Mouse (Mus musculus) heart, adult 2 months (tissue): ENCODE results near the gene Kalrn. TPM values are rescaled to one million over a fixed set of nuclear protein-coding genes. Genes with fewer than 3 reads are reported as not detected.
A peak's percentile ranks its signal among the peaks of the same experiment; 100 is the strongest.

ENCODE experiments used
- DNase-seq, 2 experiments: peaks; one replicate each; pipeline ENCODE4 v3.0.0; 2021
- H3K27ac ChIP-seq: fragments of 200-600 bp; 2 replicates; pipeline ENCODE4 v1.8.1; 2022
- H3K27me3 ChIP-seq: fragments of 200-500 bp; 2 replicates; pipeline ENCODE4 v1.6.1; 2012; ENCODE audit warnings: mild to moderate bottlenecking, low read length, inconsistent platforms, mixed read lengths; ENCODE audit not compliant: control insufficient read depth, insufficient read depth
- H3K36me3 ChIP-seq: fragments of 200-500 bp; 2 replicates; pipeline ENCODE4 v1.6.1; 2012; ENCODE audit warnings: low read length, inconsistent platforms; ENCODE audit not compliant: control insufficient read depth, insufficient read depth
- H3K4me1 ChIP-seq: fragments of 200-500 bp; 2 replicates; pipeline ENCODE4 v1.6.1; 2011; ENCODE audit warnings: low read length; ENCODE audit not compliant: control insufficient read depth, insufficient read depth
- H3K4me3 ChIP-seq: fragments of 200-600 bp; 2 replicates; pipeline ENCODE4 v1.8.1; 2022
- H3K79me2 ChIP-seq: fragments of 200-500 bp; replicated peaks from 2 replicates; pipeline ENCODE4 v1.6.1; 2012; ENCODE audit warnings: mild to moderate bottlenecking, inconsistent platforms, low read length, moderate library complexity, mixed read lengths; ENCODE audit not compliant: control insufficient read depth, insufficient read depth
- H3K9ac ChIP-seq: fragments of 200-500 bp; 2 replicates; pipeline ENCODE4 v1.6.1; 2012; ENCODE audit warnings: low read depth, mild to moderate bottlenecking, control low read depth, inconsistent platforms, low read length, mixed read lengths
- CTCF ChIP-seq: fragments of 200-600 bp; IDR thresholded peaks from 2 replicates; pipeline ENCODE4 v1.8.1; 2022; ENCODE audit warnings: antibody characterized with exemption, mild to moderate bottlenecking, moderate library complexity
- EP300 ChIP-seq: fragments of 200-500 bp; IDR thresholded peaks from 2 replicates; pipeline ENCODE4 v1.6.1; 2011; ENCODE audit warnings: low read depth, low read length, control low read depth; ENCODE audit not compliant: insufficient read depth
- POLR2A ChIP-seq: fragments of 200-500 bp; IDR thresholded peaks from 2 replicates; pipeline ENCODE4 v1.6.1; 2011; ENCODE audit warnings: mild to moderate bottlenecking, low read depth, low read length, control low read depth; ENCODE audit not compliant: insufficient read depth
- WGBS: fragments of 180-500 bp; shearing (Covaris S2); methylation state at CpG from one replicate; pipeline ENCODE4 v1.1.7; 2018; 5-methylcytosine and 5-hydroxymethylcytosine counted together
- intact Hi-C: fragments of 180-260 bp; cut with DNase I; formaldehyde crosslinking; loops from one replicate; pipeline ENCODE4 v1.15.1; 2025
- polyA plus RNA-seq: library from polyadenylated mRNA; depleted of rRNA; stranded (reverse); fragments of >200 nt; gene quantifications from 2 replicates; pipeline ENCODE4 v1.2.3, GENCODE M21; 2012; rRNA removed
- total RNA-seq, 2 experiments: library from RNA; stranded (reverse); gene quantifications; 2 replicates each; pipeline ENCODE4 v1.2.3; 2021

The Kalrn gene
- total and polyA plus RNA-seq, 3 experiments, result 8.2 to 31.8 (median 26.1) TPM

- peaks cover 6% of the 10 kb centered on the region; the same call in 1 of the 2 replicates for H3K36me3 ChIP-seq
- peak; percentile 36 to 44 for DNase-seq
- H3K4me1 ChIP-seq, result peaks cover 22% of the 10 kb centered on the region
- intact Hi-C loops, result no loop called here
- H3K9ac ChIP-seq, result no peak overlapping the region
- TF ChIP-seq CTCF (peak; percentile 55), EP300 (0 out of 2 replicates have a peak, but pooled peaks have one; percentile 35), POLR2A (no peak)
- H3K4me3 ChIP-seq, result no peak overlapping the region
- 29% methylated on average over 6 of the region's 6 CpGs for WGBS
- no peaks in the 10 kb centered on the region for H3K27me3 ChIP-seq
- peak overlapping the region; percentile 40 for H3K27ac ChIP-seq
- no peaks in the 10 kb centered on the region; the same call in 1 of the 2 replicates for H3K79me2 ChIP-seq
Measured at GRCm38 (mm10) chr16:33927263-33927824, 646.0 kb downstream of the Kalrn start.

DNA sequence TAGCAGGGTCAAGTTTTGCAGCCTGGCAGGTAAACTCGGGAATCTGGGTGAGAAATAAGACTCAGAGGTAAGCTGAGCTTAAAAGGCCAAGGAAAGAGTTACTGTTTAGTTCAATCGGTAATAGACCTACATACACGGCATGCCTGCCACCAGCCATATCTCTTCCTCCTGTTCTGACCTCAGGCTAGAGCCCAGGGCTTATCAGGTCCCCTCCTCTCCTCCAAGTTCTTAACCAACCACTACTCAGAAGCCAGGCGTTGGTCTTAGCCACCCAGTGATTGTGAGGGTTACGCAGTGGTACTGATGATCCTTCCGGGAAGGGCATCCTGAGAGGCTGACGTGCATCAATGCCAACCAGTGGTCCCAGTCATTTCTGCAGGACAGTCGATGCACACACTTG is 649.6 kb downstream of the Kalrn start:
- peak in 1 of 2 experiments; percentile 15 for DNase-seq
- Histone ChIP-seq H3K4me3 (no peak overlapping the region), H3K4me1 (peaks cover 14% of the 10 kb centered on the region), H3K36me3 (peaks cover 6% of the 10 kb centered on the region; the same call in 1 of the 2 replicates), H3K79me2 (no peaks in the 10 kb centered on the region; the same call in 1 of the 2 replicates), H3K27ac (no peak overlapping the region), H3K27me3 (no peaks in the 10 kb centered on the region), H3K9ac (no peak overlapping the region)
- intact Hi-C loops, result loop anchor here (2.0 kb wide), 1 partner anchor 27 kb away; no protein-coding TSS in a partner anchor
- TF ChIP-seq POLR2A, result no peak
- TF ChIP-seq EP300, result no peak
- TF ChIP-seq CTCF, result no peak
- 61% methylated on average over 8 of the region's 8 CpGs for WGBS

GRCm38 (mm10) chr16:33923001-33923316 is 650.4 kb downstream of the Kalrn start:
- Histone ChIP-seq H3K9ac (no peak overlapping the region), H3K27me3 (no peaks in the 10 kb centered on the region), H3K4me3 (no peak overlapping the region), H3K36me3 (peaks cover 3% of the 10 kb centered on the region; the same call in 1 of the 2 replicates), H3K4me1 (peaks cover 10% of the 10 kb centered on the region), H3K79me2 (no peaks in the 10 kb centered on the region; the same call in 1 of the 2 replicates), H3K27ac (peak overlapping the region; percentile 56; the same call in 1 of the 2 replicates)
- intact Hi-C loops, result loop anchor here (2.0 kb wide), 1 partner anchor 28 kb away; no protein-coding TSS in a partner anchor
- DNase-seq, result no peak
- no peak for TF ChIP-seq POLR2A
- no peak for TF ChIP-seq EP300
- TF ChIP-seq CTCF, result no peak
- WGBS, result 40% methylated on average over 5 of the region's 5 CpGs

DNA sequence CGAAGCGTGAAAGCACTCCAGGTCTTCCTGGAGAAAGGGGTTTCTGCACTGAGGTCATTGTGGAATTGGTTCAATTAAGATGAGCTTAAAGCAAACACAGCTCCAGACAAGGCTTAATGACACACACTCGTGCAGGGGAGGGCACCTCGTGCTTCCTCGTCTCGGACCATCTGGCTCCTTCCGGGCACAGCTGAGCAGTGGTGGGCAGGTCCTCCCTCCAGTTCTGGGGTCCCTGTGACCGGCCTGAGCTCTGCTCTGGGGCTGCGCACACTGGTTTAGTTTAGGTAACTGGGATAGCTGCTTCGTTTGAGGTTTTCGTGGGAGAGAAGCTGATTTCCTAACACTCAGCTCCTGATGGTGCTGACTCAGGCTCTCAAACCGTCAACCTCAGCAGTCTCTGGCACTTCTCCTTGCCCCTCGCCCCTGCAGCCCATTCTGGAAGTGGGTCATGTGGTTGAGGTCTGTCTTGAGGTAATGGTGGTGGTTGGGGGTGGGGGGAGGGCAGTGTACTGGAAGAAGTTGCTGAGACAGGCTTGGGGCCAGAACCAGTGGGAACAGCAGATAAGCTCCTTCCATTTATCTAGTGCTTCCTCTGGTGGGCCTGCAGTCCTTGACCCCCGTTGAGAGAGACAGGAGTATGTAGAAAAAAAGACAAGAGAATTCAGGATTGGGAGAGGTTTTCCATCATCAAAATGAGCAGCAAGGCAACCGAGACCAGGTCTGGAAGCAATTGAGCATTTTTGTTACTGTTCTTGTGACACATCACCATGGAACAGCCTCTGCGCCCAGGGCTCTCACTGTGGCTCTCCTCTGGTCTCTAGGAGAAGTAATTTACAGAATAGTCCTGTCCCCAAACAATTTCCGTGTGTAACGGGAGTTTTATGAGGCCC is 651.0 kb downstream of the Kalrn start:
- H3K4me1 ChIP-seq, result peaks cover 9% of the 10 kb centered on the region
- H3K36me3 ChIP-seq, result peaks cover 3% of the 10 kb centered on the region; the same call in 1 of the 2 replicates
- peak overlapping the region; percentile 56; the same call in 1 of the 2 replicates for H3K27ac ChIP-seq
- WGBS, result 45% methylated on average over 18 of the region's 18 CpGs
- H3K27me3 ChIP-seq, result no peaks in the 10 kb centered on the region
- no peak overlapping the region for H3K4me3 ChIP-seq
- no peak overlapping the region for H3K9ac ChIP-seq
- DNase-seq, result peak; percentile 26 to 57
- intact Hi-C loops, result loop anchor here (2.0 kb wide), 1 partner anchor 28 kb away; no protein-coding TSS in a partner anchor
- no peaks in the 10 kb centered on the region; the same call in 1 of the 2 replicates for H3K79me2 ChIP-seq
- TF ChIP-seq POLR2A (no peak), CTCF (no peak), EP300 (no peak)

DNA sequence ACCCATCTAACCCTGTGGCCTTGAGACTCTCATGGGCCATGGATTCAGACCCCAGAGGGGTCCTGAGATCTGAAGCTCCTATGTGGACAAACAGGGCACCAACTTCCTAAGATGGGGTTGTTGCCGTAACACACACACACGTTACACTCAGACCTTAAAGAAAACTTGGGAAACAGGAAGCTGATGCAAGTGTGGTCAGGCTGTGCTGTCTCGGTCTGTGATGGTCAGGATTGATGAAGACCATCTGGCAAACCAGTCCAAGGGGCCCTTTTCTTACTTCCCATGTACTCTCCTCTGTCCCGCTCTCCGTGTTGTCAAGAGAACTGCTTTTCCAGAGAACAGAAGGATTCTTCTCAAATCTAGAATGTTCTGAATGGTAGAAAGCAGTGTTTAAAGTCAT is 651.8 kb downstream of the Kalrn start:
- WGBS, result 64% methylated on average over 5 of the region's 5 CpGs
- Histone ChIP-seq H3K4me3 (no peak overlapping the region), H3K36me3 (peaks cover 3% of the 10 kb centered on the region; the same call in 1 of the 2 replicates), H3K4me1 (peaks cover 15% of the 10 kb centered on the region), H3K79me2 (no peaks in the 10 kb centered on the region; the same call in 1 of the 2 replicates), H3K27me3 (no peaks in the 10 kb centered on the region), H3K9ac (no peak overlapping the region), H3K27ac (no peak overlapping the region)
- intact Hi-C loops, result no loop called here
- TF ChIP-seq EP300, result no peak
- no peak for TF ChIP-seq CTCF
- no peak for TF ChIP-seq POLR2A
- no peak for DNase-seq

Other genes with a start within 250 kb of the Kalrn start
- not detected for gene Ropn1, start 76.4 kb upstream of the Kalrn start, total RNA-seq
- gene Ropn1, start 76.4 kb upstream of the Kalrn start, polyA plus RNA-seq, result 0.47 and 0.62 TPM in 2 replicates
- 1 to 10 TPM; 2.4 to 2.8 TPM for gene Ccdc14, start 117.1 kb upstream of the Kalrn start, total RNA-seq
- 1.3 and 2.2 TPM in 2 replicates for gene Ccdc14, start 117.1 kb upstream of the Kalrn start, polyA plus RNA-seq
- gene Mylk, start 171.7 kb upstream of the Kalrn start, total RNA-seq, result 10 to 100 TPM; 32.9 to 42.3 TPM
- 23.1 and 28.3 TPM in 2 replicates for gene Mylk, start 171.7 kb upstream of the Kalrn start, polyA plus RNA-seq